Mouse (Mus musculus): ENCODE measurements around the gene Speer4e.
"Not testable (repeated sequence)": the region's sequence is repeated elsewhere in the genome, so short reads cannot be mapped to it uniquely, and the experiment has no call there.

Speer4e gene

DNA sequence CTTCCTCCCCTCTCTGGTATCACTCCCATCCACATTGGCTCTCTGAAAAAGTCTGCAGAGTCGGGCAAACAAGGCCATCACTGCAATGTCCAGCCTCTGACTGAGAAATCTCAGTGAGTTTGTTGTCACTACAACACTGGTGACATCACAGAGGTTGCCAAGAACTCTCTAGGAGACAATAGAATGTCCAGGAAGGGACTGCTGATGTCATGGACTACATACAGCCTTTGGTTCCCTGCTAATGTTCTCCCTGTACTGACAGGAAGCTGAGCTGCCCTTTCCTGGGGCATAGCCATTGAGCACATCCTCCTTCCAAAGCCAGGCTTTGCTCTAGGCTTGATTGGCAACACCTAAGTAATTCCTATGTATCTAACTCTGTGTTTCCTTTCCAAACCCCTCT, at the start of gene Speer4e:
Gene Speer4e, minus strand, starts transcription at position 101 of the 400 bp plus-strand sequence.
- not testable (repeated sequence) for DNase-seq (ENCODE audit: low spot score in 2 of 2)

- DNase-seq (ENCODE audit: low spot score in 2 of 2) = not testable (repeated sequence)
Observed at GRCm38 (mm10) chr5:14986649-14987387, 48.6 kb upstream of the Speer4e start.

- DNase-seq (ENCODE audit: low spot score in 2 of 2) = not testable (repeated sequence)
Observed at GRCm38 (mm10) chr5:14978835-14979234, 40.6 kb upstream of the Speer4e start, which contains the start of gene Gm10354. Gene Gm10354, minus strand, starts transcription at chr5:14978935.

- DNase-seq (ENCODE audit: low spot score in 2 of 2) = not testable (repeated sequence)
Observed at GRCm38 (mm10) chr5:14977368-14977767, 39.1 kb upstream of the Speer4e start.

DNA sequence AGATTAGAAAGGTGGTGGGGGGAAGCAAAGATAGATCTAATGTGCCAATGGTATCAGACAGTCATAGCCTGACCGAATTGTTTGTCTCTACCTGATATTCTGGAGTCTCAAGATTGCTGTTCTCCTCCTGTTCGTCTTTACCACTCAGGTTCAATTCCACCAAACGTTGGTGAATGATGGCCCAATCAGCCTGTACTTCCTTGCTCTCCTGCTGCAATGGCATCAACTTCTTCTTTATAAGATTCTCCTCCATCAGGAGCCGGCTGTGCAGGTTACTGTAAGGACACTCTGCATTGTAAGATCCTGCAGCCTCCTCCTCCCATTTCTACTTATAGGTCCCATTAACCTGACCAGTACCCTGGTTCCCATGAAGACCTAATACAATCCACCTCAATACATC, 37.1 kb upstream of the Speer4e start:
- DNase-seq (ENCODE audit: low spot score in 2 of 2) = not testable (repeated sequence)

DNA sequence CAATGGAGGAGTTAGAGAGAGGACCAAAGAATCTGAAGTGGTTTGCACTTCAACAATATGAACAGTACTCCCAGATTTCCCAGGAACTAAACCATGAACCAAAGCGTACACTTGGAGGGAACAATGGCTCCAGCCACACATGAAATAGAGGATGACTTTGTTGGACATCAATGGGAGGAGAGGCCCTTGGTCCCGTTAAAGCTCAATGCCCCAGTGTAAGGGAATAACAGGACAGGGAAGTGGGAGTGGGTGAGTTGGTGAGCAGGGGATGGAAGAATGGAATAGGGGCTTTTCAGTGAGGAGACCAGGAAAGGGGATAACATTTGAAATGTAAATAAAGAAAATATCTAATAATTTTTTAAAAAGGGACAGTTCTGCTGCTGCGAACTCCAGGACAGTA, 34.6 kb upstream of the Speer4e start:
- DNase-seq (ENCODE audit: low spot score in 2 of 2) = not testable (repeated sequence)

GRCm38 (mm10) chr5:14963821-14964220, 25.6 kb upstream of the Speer4e start:
- DNase-seq (ENCODE audit: low spot score in 2 of 2) = not testable (repeated sequence)

- not testable (repeated sequence) for DNase-seq (ENCODE audit: low spot score in 2 of 2)
Observed at GRCm38 (mm10) chr5:14961502-14961901, 23.3 kb upstream of the Speer4e start.

DNA sequence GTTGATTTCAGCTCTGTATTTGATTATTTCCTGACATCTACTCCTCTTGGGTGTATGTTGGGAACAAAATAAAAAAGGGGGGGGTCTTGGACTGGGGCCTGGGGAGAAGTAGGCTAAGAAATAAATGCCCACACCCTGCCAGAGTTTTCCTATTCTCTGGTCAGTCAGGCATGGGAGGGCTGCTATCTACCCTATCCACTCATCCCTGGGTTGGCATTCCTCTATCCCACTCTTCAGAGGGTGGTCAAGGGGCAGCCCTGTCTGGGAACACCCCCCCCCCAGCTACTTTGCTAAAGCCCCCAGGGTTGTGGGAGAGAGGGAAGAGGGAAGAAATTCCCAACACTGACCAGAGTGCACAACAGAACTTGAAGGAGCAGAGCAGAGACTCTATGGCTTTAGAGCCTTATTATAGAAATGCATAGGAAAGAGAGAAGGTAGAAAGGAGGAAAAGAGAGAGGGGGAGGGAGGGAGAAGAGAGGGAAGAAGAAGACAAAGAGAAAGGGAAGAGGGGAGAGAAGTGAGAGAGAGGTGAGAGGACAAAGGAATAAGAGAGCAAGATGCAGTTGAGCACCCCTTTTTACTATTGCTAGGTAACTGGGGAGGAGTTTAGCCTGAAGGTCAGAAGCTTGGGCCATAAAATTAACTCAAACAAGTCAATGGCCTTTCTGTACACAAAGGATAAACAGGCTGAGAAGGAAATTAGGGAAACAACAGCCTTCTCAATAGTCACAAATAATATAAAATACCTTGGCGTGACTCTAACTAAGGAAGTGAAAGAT, 17.9 kb upstream of the Speer4e start:
- not testable (repeated sequence) for DNase-seq (ENCODE audit: low spot score in 2 of 2)

- DNase-seq (ENCODE audit: low spot score in 2 of 2) = not testable (repeated sequence)
Observed at GRCm38 (mm10) chr5:14953587-14953986, 15.4 kb upstream of the Speer4e start.

- DNase-seq (ENCODE audit: low spot score in 2 of 2) = not testable (repeated sequence)
Observed at GRCm38 (mm10) chr5:14952749-14953148, 14.5 kb upstream of the Speer4e start.

- not testable (repeated sequence) for DNase-seq (ENCODE audit: low spot score in 2 of 2)
Observed at GRCm38 (mm10) chr5:14951822-14952221, 13.6 kb upstream of the Speer4e start.

- DNase-seq (ENCODE audit: low spot score in 2 of 2) = not testable (repeated sequence)
Observed at GRCm38 (mm10) chr5:14947482-14948198, 9.4 kb upstream of the Speer4e start.

GRCm38 (mm10) chr5:14945524-14945923, 7.3 kb upstream of the Speer4e start:
- DNase-seq (ENCODE audit: low spot score in 2 of 2) = not testable (repeated sequence)

DNA sequence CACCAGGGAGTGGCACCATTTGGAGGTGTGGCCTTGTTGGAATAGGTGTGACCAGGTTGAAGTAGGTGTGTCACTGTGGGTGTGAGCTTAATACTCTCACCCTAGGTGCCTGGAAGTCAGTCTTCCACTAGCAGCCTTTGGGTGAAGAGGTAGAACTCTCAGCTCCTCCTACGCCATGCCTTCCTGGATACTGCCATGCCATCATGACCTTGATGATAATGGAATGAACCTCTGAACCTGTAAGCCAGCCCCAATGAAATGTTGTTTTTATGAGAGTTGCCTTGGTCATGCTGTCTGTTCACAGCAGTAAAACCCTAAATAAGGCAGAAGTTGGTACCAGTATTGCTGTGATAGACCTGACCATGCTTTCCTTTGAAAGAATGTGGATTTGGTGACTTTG, 2.8 kb upstream of the Speer4e start:
- DNase-seq (ENCODE audit: low spot score in 2 of 2) = not testable (repeated sequence)

- DNase-seq (ENCODE audit: low spot score in 2 of 2) = not testable (repeated sequence)
Observed at GRCm38 (mm10) chr5:14933721-14934120, 4.5 kb downstream of the Speer4e start.

DNA sequence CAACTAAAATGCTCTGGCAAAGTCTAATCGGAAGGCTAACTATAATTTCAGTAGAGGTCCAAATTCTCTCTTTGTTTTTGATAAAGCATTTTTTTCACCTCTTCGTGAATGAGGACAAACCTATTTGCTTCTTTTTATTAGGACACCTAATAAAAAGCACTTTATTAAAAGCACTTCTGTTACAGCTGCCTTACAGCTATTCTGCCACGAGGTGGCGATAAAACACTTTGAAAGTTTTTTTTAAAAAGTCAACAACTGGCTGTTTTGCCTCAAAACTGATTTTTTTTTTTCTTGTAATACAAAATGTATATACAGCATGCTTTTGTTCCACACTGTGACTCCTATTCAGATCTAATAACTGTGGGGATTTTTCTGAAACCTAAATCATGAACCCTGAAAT, 11.2 kb downstream of the Speer4e start:
- DNase-seq (ENCODE audit: low spot score in 2 of 2) = not testable (repeated sequence)

GRCm38 (mm10) chr5:14914799-14915198, 23.4 kb downstream of the Speer4e start, which contains the start of gene Gm9758:
Gene Gm9758, minus strand, starts transcription at chr5:14914899.
- not testable (repeated sequence) for DNase-seq (ENCODE audit: low spot score in 2 of 2)

DNA sequence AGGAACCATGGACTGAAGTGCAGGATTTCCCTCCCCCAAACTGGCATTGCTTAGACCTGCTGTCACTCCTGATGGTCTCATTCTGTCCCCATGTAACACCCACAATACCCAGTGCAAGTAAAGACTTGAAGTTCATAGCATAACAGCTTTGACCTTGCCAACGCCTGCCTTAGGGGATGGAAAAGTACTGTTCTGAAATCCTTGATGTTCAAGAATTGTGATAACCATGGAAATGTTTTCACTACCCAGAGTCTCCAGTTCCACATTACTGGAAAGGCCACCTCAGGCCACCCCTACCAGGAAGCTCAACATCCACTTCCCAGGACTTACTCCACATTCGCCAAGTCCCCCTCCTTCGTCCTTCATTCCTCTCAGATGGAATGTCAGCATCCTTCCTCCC, 23.9 kb downstream of the Speer4e start:
- not testable (repeated sequence) for DNase-seq (ENCODE audit: low spot score in 2 of 2)

- DNase-seq (ENCODE audit: low spot score in 2 of 2) = not testable (repeated sequence)
Observed at GRCm38 (mm10) chr5:14903539-14903938, 34.7 kb downstream of the Speer4e start.

DNA sequence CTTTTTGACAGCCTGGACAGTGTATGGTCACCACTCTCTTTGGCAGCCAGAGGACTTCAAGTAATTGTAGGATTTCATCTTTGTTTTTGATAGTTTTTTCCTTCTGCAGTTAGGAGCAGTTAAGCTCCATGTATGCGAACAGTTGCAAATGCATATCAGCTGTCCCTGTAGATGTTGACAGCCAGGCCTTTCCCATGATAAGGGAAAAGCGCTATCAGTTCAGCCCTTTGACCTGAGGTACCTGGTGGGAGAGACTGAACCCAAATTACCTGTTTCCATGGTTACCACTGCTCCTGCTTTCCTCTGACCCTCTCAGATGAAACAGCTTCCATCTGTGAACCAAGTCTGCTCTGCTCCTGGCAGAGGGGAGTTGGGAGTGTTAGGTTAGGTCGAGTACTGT, 46.0 kb downstream of the Speer4e start:
- no peak for DNase-seq (ENCODE audit: low spot score in 2 of 2)

DNA sequence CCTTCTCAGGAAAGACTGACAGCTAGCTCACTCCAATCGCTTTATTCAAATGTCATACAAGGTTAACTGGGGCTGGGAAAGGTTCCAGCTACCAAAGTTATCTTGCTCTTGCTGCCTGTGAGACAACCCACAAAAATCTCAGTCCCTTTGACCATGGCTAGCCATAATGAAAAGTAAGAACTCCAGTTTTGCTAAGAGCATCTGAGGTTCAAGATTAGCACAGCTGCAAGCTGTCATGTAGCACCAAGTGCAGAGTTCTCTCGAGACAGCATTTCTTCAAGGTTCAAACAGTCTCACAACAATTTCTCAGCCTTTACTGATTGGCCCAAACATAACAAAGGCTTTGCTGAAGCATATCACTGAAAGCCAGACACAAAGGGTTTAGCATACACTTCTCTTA, 52.9 kb downstream of the Speer4e start:
- DNase-seq (ENCODE audit: low spot score in 2 of 2) = not testable (repeated sequence)
